Mouse (Mus musculus) v-Abl transformed pro-B cells (cell line): ENCODE measurements around the gene Prr36.

Experiments
- in situ Hi-C, 2 experiments: fragments of 400-800 bp; cut with MboI; formaldehyde crosslinking; loops; one replicate each; pipeline ENCODE4 v1.15.1; 2025; ENCODE audit not compliant: unreplicated experiment in 2 of 2

Prr36 gene

GRCm38 (mm10) chr8:4247241-4247640, 30.0 kb upstream of the Prr36 start:
- in situ Hi-C loops = loop anchor here (10.0 to 25.0 kb wide), 2 partner anchors 428 to 735 kb away; partner anchors contain the start of genes Mcoln1 (in 2 of the 2) and Pnpla6 (in 2 of the 2)

GRCm38 (mm10) chr8:4245737-4246136, 28.5 kb upstream of the Prr36 start:
- in situ Hi-C loops = loop anchor here (10.0 to 25.0 kb wide), 2 partner anchors 429 to 733 kb away; partner anchors contain the start of genes Mcoln1 (in 2 of the 2) and Pnpla6 (in 2 of the 2)

- in situ Hi-C loops = loop anchor here (10.0 to 25.0 kb wide), 2 partner anchors 430 to 733 kb away; partner anchors contain the start of genes Mcoln1 (in 2 of the 2) and Pnpla6 (in 2 of the 2)
Observed at GRCm38 (mm10) chr8:4245061-4245460, 27.8 kb upstream of the Prr36 start.

DNA sequence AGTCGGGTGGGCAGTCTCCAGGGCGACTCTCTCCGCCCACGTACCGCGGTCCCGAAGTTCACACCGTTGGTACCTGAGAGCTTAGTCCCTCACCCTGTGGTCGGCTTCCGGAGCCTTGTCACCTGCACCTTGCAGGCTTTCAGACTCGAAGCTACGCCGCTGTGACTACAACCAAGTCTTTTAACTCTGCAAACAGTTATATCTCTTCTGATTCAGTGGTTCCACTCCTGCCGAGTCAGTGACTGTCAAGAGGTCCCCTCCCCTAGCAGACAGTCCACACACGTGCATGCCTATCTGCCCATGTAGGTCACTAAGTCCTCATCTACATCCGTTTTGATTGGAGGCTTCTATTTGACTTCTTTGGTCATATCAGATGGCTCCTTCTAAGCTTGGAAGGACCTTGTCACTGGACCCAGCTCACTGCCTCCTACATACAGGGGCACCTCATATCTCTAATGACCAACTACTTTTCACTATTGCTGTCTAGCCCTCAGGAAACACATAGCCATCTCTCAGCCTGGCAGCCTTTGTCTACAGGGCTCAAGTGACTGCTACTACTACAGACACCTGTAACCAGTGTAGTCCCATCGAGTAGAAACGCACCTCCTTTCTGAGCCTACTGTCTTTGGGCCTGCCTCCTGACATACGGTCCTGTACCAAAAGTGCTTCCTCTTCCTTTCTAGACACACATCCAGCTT, 22.1 kb upstream of the Prr36 start:
- in situ Hi-C loops = loop anchor here (25.0 kb wide), 1 partner anchor 727 kb away; the partner anchor contains the start of genes Mcoln1 (in 2 of the 2) and Pnpla6 (in 2 of the 2)

- in situ Hi-C loops = loop anchor here (25.0 kb wide), 1 partner anchor 726 kb away; the partner anchor contains the start of genes Mcoln1 (in 2 of the 2) and Pnpla6 (in 2 of the 2)
Observed at GRCm38 (mm10) chr8:4238434-4239192, 21.4 kb upstream of the Prr36 start, which contains the start of the genes Map2k7 and Gm49320. TSS of gene Map2k7 (plus strand) at chr8:4238740. TSS of gene Gm49320 (plus strand) at chr8:4238865.

GRCm38 (mm10) chr8:4237814-4238433, 20.7 kb upstream of the Prr36 start:
- in situ Hi-C loops = loop anchor here (25.0 kb wide), 1 partner anchor 726 kb away; the partner anchor contains the start of genes Mcoln1 (in 2 of the 2) and Pnpla6 (in 2 of the 2)

DNA sequence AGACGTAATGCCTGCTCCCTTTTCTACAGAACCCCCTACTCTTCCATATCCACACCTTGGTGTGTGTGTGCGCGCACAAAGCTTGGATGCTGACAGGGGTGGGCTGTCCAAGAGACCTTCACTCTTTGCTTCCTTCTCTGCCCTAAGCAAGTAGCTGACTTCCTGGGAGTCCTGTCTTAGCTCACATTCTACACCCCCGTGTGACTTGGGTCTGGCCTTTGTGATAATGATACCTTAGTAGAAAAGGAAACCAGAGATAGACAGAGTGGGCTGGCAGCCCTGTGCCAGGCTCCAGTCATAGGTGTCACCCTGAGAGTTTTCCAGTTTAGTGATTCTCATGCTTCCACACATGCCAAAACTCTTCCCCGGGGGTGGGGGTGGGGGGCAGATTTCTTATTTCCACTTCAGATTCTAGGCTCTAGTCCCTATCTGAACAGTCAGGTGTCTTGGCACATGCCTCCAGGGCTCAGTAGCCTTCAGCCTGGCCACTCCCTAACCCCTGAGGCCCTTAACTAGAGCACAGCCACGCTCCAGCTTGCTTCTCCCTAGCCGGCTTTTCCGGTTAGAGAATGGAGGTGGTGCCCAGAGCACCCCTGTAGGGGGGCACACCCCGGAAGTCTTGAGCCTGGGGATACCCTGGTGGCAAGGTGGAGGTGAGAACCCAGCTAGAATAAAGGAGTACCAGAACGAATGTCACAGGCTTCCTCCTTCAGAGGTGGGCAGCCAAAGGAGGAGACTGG, 13.5 kb upstream of the Prr36 start:
- in situ Hi-C loops = loop anchor here (25.0 kb wide), 1 partner anchor 718 kb away; the partner anchor contains the start of genes Mcoln1 (in 2 of the 2) and Pnpla6 (in 2 of the 2)

GRCm38 (mm10) chr8:4229784-4230183, 12.5 kb upstream of the Prr36 start:
- in situ Hi-C loops = loop anchor here (25.0 kb wide), 1 partner anchor 717 kb away; the partner anchor contains the start of genes Mcoln1 (in 2 of the 2) and Pnpla6 (in 2 of the 2)

DNA sequence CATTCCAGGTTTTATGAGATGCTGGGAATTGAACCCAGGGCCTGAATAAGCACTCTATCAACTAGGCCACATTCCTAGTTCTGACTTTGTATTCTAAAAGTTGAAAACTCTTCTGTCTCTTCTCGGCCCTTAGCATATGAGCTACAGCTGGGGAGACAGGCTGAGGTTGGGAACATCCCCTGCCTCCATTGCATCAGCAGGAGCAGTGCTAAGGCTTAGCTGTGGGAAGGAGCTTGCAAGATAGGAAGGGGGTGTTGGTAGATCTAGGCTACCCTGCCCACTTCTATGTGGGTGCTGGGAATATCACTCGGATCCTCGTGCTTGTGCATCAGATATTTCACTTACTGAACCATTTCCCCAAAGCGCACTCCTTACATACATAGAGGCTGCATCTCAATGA, 10.7 kb upstream of the Prr36 start:
- in situ Hi-C loops = loop anchor here (25.0 kb wide), 1 partner anchor 716 kb away; the partner anchor contains the start of genes Mcoln1 (in 2 of the 2) and Pnpla6 (in 2 of the 2)

DNA sequence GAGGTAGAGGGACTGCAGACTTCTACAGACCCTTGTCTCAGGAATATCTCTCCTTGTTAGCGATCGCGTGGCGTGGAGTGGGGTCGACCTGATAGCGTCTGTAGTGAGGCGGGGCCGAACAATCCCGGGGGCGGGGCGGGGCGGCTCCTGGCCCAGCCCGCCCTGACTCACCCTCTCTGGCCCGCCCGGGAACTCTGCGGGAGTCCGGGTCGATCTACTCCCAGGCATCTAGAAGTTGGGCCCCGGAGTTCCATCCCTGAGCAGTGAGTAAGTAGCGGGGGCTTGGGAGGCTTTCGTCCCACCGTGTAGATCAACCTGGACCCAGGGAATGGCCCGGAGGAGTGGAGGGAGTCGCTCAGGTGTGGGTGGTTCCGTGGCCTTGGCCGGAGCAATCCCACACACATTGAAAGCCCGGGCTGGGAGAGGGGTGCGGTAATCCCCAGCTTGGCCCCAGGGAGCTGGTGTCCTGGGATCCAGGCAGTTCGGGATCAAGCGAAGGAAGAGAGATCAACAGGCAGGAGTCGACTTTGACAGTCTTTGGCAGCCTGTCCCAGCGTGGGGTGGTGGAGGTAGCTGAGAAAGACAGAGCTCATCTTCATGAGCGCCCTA, 9.6 kb upstream of the Prr36 start, which contains the start of gene Lrrc8e:
Lrrc8e (plus strand) TSS at position 89 of the 609 bp plus-strand sequence.
- in situ Hi-C loops = loop anchor here (25.0 kb wide), 1 partner anchor 715 kb away; the partner anchor contains the start of genes Mcoln1 (in 2 of the 2) and Pnpla6 (in 2 of the 2)

DNA sequence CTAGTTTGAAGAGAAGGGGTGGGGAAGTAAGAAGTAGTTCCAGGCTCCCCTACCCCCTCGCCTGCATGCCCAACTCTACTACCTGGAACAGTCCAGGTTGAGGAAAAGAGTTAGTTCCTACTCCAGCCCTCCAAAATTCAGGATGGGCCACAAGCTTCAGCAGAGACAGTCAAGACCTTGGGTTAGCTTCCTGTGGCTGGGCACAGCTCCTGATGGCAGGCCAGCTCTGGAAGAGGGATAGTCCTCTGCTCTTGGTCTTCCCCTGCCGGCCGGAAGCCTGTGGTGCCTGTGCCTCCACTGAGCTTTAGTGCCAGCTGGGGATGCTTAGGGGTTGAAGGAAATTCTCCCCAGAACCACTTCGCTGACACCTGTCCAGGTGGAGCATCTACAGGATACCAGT, 9.1 kb upstream of the Prr36 start:
- in situ Hi-C loops = loop anchor here (25.0 kb wide), 1 partner anchor 714 kb away; the partner anchor contains the start of genes Mcoln1 (in 2 of the 2) and Pnpla6 (in 2 of the 2)

- in situ Hi-C loops = no loop called here
Observed at GRCm38 (mm10) chr8:4222059-4222458, 4.8 kb upstream of the Prr36 start.

DNA sequence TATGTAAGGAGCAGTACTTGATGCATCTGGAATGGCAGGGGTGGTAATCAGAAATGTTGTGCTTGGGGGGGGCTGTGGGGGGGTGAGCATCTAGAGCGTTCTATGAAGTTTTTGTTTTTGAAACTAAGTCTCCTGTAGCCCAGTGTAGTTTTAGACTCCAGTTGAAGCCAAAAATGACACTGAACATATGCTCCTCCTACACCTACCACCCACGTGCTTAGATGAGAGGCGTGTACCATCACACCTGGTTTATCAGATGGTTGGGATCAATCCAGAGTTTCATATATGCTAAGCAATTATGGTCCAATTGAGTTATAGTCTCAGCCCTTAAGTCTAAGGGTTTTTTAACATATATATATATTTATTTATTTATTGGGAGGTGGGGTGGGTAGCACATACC, 2.4 kb upstream of the Prr36 start:
- in situ Hi-C loops = no loop called here

- in situ Hi-C loops = no loop called here
Observed at GRCm38 (mm10) chr8:4216296-4216695, 963 bp downstream of the Prr36 start.

DNA sequence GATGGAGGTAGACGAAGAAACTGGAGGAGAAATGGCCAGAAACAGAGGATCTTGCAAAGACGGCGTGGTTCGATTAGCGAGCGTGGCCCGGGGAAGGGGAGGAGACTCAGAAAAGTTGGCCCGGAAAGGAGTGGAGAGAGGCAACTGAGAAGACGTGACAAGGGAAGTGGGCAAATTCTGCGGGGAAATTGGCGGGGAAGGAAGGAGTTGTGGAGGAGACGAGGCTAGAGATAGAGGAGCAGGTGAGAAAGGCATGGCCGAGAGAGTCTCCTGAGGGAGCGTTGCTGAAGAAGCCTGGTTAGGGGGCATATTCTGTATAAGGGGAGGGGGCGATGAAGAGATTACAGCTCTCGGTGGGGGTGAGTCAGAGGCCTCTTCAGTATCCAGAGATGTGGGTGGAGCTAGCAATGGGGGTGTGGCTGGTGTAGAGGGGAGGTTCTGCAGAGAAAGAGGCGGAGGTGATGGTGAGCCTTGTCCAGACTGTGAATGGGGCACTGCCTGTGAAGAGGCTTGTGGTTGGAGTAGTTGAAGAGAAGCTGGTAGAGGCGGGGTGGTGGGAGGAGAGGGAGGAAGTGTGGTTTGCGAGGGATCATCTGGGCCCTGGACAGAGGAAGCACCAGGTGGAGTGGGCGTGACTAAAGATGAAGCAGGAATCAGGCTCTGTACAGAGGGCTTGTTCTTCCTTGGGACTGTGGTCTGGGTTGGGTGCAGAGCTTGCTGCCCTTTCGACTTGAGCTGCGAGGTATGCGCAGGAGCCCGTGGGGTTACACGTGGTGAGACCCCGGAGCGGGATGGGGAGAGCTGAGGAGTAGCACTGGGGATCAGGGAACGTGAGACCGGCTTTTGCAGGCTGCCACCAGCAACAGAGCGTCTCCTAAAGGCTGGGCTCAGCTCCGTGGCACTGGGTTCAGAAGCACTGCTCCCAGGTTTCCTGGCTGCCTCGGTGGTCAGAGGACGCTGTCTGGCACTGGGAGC, 3.0 kb downstream of the Prr36 start:
- in situ Hi-C loops = no loop called here

DNA sequence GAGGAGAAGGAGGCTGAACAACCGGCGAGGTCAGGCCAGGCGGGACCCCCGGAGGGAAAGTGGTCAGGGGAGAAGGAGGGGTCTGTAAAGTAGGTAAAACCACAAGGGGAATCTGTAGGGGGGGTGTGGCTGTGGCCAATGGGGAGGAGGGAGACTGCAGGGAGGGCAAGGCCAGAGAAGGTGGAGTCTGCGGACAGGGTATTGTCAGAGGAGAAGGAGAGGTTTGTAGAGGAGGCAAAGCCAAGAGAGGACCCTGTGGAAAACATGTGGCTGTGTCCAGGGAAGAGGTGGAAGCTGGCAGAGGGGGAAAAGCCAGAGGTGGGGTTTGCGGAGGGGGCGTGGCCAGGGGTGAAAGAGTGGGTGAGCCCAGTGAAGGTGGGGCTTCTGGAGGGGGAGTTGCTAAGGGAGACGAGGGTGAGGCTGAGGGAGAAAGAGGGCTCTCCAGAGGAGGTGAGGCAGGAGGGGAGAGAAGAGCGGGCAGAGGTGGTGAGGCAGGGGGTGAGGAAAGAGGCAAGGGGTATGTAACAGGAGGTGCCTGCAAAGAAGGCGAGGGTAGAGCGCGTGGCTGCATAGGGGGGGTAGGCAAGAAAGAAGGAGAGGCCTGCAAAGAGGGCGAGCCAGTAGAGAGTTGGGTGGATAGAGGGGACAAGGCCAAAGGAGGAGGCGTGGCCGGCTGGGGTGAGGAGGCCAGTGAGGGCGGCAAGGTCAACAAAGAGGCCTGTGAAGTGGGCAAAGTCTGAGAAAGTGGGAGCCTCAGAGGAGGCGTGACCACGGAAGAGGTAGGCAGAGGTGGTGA, 3.9 kb downstream of the Prr36 start:
- in situ Hi-C loops = no loop called here

DNA sequence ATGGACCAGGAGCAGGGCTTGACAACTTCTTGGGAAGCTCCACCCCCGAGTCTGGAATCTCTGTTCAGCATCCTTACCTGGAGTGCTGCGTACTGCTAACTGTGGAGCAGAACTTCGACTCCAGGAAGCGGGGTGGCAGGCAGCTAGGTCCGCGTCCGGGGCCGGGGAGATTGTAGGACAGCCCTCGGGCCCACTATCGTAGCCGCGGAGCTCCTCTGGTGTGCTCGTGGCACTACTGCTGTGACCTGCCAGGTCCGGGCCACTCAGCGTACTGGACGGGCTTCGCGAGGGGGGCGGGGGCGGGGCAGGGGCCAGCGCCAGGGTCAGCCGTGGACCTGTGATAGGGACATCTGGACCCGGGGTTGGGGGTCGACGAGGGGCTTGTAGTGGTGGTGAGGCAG, 4.5 kb downstream of the Prr36 start:
- in situ Hi-C loops = no loop called here
